Mouse (Mus musculus): ENCODE results near the gene Hoxa7.

GRCm38 (mm10) chr6:52265913-52266665 lies 44.4 kb upstream of the Hoxa7 start:
- TF ChIP-seq CTCF (IDR thresholded peaks at IDR 0.05; ENCODE audit: low read depth, low read length) (no peak), POLR2A (IDR thresholded peaks at IDR 0.05; ENCODE audit: insufficient read depth, low read length) (no peak)
